Mouse (Mus musculus) ES-E14 (cell line): ENCODE measurements at regions not wholly inside any gene's neighbourhood (a gene's known extent, or its start where the extent isn't known, plus 50 kb on each side); places are given as distances from the start of the nearest gene placed in this dataset.

ENCODE experiments used
- CHD2 ChIP-seq: IDR thresholded peaks from 2 replicates; pipeline ENCODE4 v1.6.1; 2014; ENCODE audit warnings: mild to moderate bottlenecking, low read depth, low read length, inconsistent platforms
- HCFC1 ChIP-seq: IDR thresholded peaks from 2 replicates; pipeline ENCODE4 v1.6.1; 2012; ENCODE audit warnings: low read length, inconsistent platforms, borderline replicate concordance; ENCODE audit not compliant: insufficient read depth
- ZC3H11A ChIP-seq: IDR thresholded peaks from 2 replicates; pipeline ENCODE4 v1.6.1; 2012; ENCODE audit warnings: low read depth, mild to moderate bottlenecking, inconsistent platforms, low read length, borderline replicate concordance
- ZNF384 ChIP-seq: IDR thresholded peaks from 2 replicates; pipeline ENCODE4 v1.6.1; 2012; ENCODE audit warnings: low read depth, low read length, inconsistent platforms

- TF ChIP-seq ZNF384, result no peak
- no peak for TF ChIP-seq ZC3H11A
- no peak for TF ChIP-seq HCFC1
- no peak for TF ChIP-seq CHD2
Observed at GRCm38 (mm10) chr3:41363947-41364346, 191.6 kb upstream of the Jade1 start.
